14 mouse cellular contexts compared by ENCODE assay signal in genomic region chr13:54701243-54701642, GRCm38 (mm10). TPM values are rescaled to one million over a fixed set of nuclear protein-coding genes. Genes with fewer than 3 reads are reported as not detected.
A peak's percentile ranks its signal among the peaks of the same experiment; 100 is the strongest.
DNase-seq lines count a peak whose midpoint lies in the region; ATAC-seq and TF ChIP-seq lines count a peak whose summit lies in the region.
"Had no signal": no experiment of that assay in that cellular context is flagged by ENCODE, and none has a peak within 500 bp of the region (broad histone marks: within the 10 kb centered on the region; RNA-seq: fewer than 3 reads in every experiment).

TSS of gene Cdhr2 (plus strand) at chr13:54701461.

- no peak for TF ChIP-seq CTCF in Patski (IDR thresholded peaks at IDR 0.05)

- in situ Hi-C loops in Patski (cut with MboI; ENCODE audit: low pct_unique_long_range_greater_than_20kb): no loop called here

- POLR2A ChIA-PET in Patski (lab: Charles Lee): no interaction called here

- WGBS in liver, embryonic 16.5 days (ENCODE audit: insufficient replicate concordance): 49% methylated on average over 5 of the region's 5 CpGs

- H3K9me3 ChIP-seq in liver, embryonic 16.5 days (replicated peaks; ENCODE audit: control insufficient read depth, low read length): no peaks in the 10 kb centered on the region
- H3K9me3 ChIP-seq: midbrain, embryonic 10.5 days had no signal

- H3K27me3 ChIP-seq in Patski: peaks cover 11% of the 10 kb centered on the region
- no peaks in the 10 kb centered on the region for H3K27me3 ChIP-seq in liver, embryonic 16.5 days (ENCODE audit: control insufficient read depth, insufficient read depth, low read depth, low read length)

- no peaks in the 10 kb centered on the region; the same call in none of the 2 replicates for H3K4me1 ChIP-seq in liver, embryonic 16.5 days (ENCODE audit: control insufficient read depth, low read depth, low read length)
- H3K4me1 ChIP-seq: midbrain, embryonic 10.5 days had no signal

- no peak for DNase-seq in Patski (ENCODE audit: low read depth, low spot score)
- peak; percentile 81 for DNase-seq in kidney, adult 11 months
- DNase-seq in kidney, postnatal 25 days: peak; percentile 73 to 87
- no peak for DNase-seq in left cerebral cortex, adult 8-10 months (ENCODE audit: low spot score in 2 of 2)
- DNase-seq in cerebellum, adult 9-11 months: no peak
- no peak for DNase-seq in urinary bladder, postnatal 36 days (ENCODE audit: low spot score in 2 of 2)
- DNase-seq: cerebellum, adult 11-12 months; heart, adult 18-20 months; lung, adult 18-20 months had no signal

- peak within 1 kb of the TSS; percentile 2 for H3K4me2 ChIP-seq in liver, embryonic 16.5 days (ENCODE audit: low read depth, low read length)

- H3K4me3 ChIP-seq in liver, embryonic 16.5 days (ENCODE audit: low read depth, low read length): peak within 1 kb of the TSS; percentile 40
- H3K4me3 ChIP-seq: midbrain, embryonic 10.5 days had no signal

- no peaks in the 10 kb centered on the region for H3K36me3 ChIP-seq in liver, embryonic 16.5 days (ENCODE audit: control insufficient read depth, insufficient read depth)
- H3K36me3 ChIP-seq: midbrain, embryonic 10.5 days had no signal

- H3K9ac ChIP-seq in liver, embryonic 16.5 days (ENCODE audit: low read depth, low read length): no peak within 1 kb of the TSS; the same call in 1 of the 2 replicates

- peak; percentile 42 for ATAC-seq in Patski
- peak; percentile 86 for ATAC-seq in liver, embryonic 16.5 days (ENCODE audit: low read depth)
- ATAC-seq: activated CD4-positive, CD25-positive, alpha-beta regulatory T cell, adult 4 months; inflammation-experienced regulatory T-cells, adult 6 months had no signal

- peak within 1 kb of the TSS; percentile 13; the same call in 1 of the 2 replicates for H3K27ac ChIP-seq in liver, embryonic 16.5 days (ENCODE audit: low read length)
- H3K27ac ChIP-seq: midbrain, embryonic 10.5 days had no signal

- CTCF ChIA-PET in Patski (lab: Charles Lee): interaction anchor here (1.1 kb wide), 1 partner anchor 16 kb away, joined by 3 read pairs; no protein-coding TSS in a partner anchor

RNA-seq across cellular contexts. Expression of gene Cdhr2, which starts in this region (rescaled TPM):
- polyA plus RNA-seq in Patski (2021): not detected
- polyA plus RNA-seq in liver, embryonic 16.5 days (2015; fragmentation: Nextera tagmentation; extraction: Ambion mirVana): 23.4 and 26.1 TPM in 2 replicates
- under 1 TPM; 0.13 to 0.35 (median 0.25) TPM for total RNA-seq in left cerebral cortex, adult 8-10 months (2022)
- total RNA-seq: heart, adult 18-20 months; heart, postnatal 25 days had no signal
- polyA plus RNA-seq: inflammation-experienced regulatory T-cells, adult 6 months; midbrain, embryonic 10.5 days had no signal

Comparison
In these comparisons a context has a peak if more than half of its experiments do, and no peak if none do; other contexts are left out.
1. RNA of gene Cdhr2 (polyA plus RNA-seq): 23.4 to 26.1 TPM in liver, embryonic 16.5 days; not detected in Patski (single experiment); every median in the first group is over 10 times any median in the second.
2. Peak in ATAC-seq in Patski; RNA of the gene not detected or under 1 TPM.
3. DNase-seq: peak in kidney, adult 11 months (single experiment) and kidney, postnatal 25 days (2 of 2); none in Patski (single experiment), left cerebral cortex, adult 8-10 months (0 of 2), cerebellum, adult 9-11 months (single experiment) and urinary bladder, postnatal 36 days (0 of 2).